Mouse (Mus musculus) activated CD4-positive, CD25-positive, alpha-beta regulatory T cell, adult 4 months (primary cell): ENCODE results near the gene Nfia. TPM values are rescaled to one million over a fixed set of nuclear protein-coding genes. Genes with fewer than 3 reads are reported as not detected.

Experiments used
- ATAC-seq: one replicate; pipeline ENCODE4 v1.8.0; 2017
- polyA plus RNA-seq, 2 experiments: library from polyadenylated mRNA; unstranded; fragments of 100-300 nt; shearing (Covaris generic); gene quantifications; one replicate each; pipeline ENCODE4 v1.2.1; 2017

Nfia gene
- polyA plus RNA-seq, 2 experiments from 2014 or later: 7.3 to 12.6 TPM

DNA sequence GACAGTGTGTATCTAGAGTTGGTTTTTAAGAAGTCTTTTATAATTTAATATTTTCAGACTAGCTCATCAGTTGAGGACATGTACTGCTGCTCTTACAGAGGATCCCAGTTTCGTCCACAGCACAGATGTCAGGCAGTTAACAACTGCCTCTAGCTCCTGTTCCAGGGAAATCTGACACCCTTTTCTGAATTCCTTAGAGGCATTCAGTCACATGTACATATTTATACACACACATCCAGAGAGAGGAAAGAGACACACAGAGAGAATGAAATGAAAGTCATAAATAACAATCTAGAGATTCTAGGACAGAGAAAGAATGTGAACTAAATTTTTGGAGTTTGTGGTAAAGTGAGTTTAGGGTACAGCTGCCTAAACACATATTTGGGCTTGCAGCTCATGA, 308.1 kb downstream of the Nfia start:
- no peak for ATAC-seq

DNA sequence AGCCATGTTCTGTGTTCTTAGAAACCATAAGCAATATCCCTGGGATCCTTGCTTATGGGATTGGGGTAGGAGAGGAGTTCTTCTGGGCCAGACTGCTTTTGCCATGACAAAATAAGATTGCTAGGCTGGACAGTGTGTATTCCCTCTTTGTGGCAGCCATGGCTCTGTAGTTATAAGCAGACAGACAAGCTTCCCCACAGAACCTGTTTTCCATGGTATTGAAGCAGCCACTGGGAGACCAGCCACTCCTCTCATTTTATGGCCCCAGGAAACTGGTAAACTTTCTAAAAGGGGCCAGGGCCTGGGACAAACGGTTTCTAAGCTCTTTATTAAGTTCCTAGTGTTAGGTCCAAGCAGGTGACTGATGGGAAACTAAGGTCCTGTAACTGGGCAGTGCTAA, 309.4 kb downstream of the Nfia start:
- no peak for ATAC-seq

DNA sequence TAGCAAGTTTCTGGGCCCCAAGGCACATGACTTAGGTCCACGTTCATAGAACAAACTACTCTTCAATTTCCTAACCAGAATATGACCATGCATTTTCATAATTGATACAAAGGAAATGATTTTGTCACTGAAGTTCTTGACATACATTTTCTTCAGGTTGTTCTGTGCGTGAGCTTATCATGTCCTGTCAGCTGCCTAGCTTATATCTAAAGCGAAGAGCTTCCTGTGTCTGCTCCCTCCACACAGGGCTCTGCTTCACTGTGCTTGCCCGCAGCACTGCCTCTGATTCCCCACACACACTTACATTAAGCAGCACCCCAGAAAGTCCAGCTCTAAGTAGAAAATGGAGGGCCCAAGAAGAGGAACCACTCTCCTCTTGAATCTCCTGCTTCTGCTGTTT, 310.0 kb downstream of the Nfia start:
- no peak for ATAC-seq

DNA sequence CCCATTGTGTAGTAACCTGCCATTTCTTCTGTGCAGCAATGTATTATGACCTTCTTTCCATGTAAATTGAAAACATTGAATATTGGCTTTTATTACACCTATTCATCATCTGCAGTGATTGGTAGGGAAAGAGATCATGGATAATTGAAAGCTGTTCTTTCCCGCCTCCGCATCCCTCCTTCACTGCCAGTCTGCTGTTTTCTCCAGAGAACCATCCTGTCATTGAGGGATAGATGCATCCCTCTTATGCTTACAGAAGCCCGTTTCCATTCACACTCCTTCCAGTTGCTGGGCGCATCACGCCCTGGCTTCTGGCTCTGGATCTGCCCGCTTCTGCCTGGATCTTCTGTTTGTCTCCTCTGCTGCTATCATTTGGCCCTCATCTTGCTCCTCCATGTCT, 312.5 kb downstream of the Nfia start:
- no peak for ATAC-seq

DNA sequence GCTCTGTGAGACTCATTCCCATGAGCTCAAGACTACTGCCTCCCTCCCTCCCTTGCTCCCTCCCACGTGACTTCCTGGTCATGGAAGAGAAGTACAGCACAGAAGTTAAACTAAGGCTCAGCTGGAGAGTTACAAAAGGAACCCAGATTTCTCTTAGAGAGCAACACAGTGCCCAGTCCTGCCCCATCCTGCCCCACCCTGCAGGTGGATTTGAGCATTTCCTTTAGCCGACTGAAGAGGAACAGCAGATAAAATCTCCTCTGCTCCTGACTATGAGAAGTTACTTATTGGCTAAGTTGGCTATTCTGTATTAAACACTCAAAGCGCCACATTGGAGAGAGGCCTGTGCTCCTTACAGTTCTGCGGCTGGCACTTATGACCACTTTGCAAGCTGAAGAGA, 314.4 kb downstream of the Nfia start:
- no peak for ATAC-seq

GRCm38 (mm10) chr4:98089985-98090384, 317.5 kb downstream of the Nfia start:
- ATAC-seq: no peak

DNA sequence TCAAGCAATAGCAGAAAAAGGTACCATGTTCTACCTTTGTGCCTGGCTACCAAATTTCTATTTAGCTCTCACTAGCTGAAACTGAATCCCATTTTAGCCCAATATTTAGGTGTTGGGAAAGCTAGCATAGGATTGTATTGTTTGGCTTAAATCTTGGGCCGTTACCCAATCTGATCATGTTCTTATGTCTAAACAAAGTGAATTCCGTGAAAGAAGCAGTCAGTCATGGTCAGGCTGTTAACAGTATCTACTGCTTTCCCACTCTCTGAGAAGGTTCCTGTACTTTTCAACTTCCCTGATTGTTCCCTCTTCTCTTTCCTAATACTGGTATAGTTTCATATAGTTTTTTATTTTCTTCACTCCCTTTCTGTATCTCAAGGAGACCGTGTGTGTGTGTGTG, 318.1 kb downstream of the Nfia start:
- ATAC-seq: no peak

GRCm38 (mm10) chr4:98091368-98091827, 318.9 kb downstream of the Nfia start:
- ATAC-seq: no peak

GRCm38 (mm10) chr4:98091901-98092472, 319.5 kb downstream of the Nfia start:
- ATAC-seq: no peak

GRCm38 (mm10) chr4:98094112-98094805, 321.7 kb downstream of the Nfia start:
- no peak for ATAC-seq

DNA sequence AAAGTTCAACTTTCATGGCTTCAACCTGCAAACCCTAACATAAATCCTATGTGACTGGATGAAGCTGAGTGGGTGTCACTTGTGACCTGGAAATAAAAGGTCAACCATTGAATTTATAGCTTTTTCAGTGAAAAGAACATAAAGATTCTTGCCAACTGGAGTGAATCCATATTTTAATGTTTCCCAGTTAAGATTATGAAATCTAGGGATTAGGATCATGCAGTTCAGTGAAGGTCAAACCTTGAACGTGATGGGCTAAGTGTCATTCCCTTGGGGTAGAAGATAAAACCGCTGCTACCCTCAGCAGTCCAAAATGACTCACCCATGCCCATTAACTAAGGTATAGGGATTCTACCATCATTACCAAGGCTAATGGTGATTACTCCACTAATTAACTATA, 322.5 kb downstream of the Nfia start:
- no peak for ATAC-seq

DNA sequence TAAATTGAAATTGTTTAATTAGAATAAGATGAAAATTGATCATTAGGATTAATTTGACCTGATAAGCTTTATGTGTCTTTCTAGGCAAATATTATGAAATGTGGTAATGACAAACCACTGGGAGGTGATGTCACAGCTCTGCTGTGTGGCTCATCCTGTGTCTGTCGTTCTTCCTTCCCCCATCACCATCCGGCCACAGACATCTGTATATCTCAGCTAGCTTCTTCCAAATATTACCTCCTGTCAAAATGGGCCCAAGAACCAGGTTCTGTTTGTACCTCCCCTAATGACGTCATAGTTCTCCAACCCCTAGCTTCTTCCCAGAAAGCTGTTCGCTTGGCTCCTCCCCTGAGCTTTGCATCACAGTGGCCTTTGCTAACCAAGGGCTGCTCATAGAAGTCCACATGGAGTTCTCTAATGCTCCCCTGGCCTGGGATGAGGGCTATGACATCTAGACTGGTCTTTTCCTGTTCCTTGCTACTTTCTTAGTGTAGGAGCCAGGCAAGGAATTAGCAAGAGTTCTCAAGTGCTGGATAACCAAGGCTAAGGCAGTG, 324.6 kb downstream of the Nfia start:
- ATAC-seq: peak; percentile 69

DNA sequence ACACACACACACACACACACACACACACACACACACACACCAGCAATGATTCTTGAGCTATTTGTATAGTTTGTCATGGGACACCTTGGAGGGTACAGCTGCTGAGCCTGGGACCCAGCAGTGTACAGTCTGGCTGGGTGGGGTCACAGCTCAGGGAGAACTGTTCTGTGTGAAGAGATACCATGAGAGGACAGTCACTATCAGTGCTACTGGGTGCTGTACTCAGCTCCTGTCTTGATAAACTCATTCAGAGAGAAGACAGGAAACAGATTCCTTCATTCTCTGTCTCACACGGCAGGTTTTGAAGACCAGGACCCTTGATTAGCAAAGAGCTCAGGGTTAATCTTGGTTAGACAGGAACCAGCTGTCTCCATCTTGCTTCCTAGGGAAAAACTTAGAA, 326.1 kb downstream of the Nfia start:
- no peak for ATAC-seq

GRCm38 (mm10) chr4:98099433-98099832, 326.9 kb downstream of the Nfia start:
- ATAC-seq: no peak

DNA sequence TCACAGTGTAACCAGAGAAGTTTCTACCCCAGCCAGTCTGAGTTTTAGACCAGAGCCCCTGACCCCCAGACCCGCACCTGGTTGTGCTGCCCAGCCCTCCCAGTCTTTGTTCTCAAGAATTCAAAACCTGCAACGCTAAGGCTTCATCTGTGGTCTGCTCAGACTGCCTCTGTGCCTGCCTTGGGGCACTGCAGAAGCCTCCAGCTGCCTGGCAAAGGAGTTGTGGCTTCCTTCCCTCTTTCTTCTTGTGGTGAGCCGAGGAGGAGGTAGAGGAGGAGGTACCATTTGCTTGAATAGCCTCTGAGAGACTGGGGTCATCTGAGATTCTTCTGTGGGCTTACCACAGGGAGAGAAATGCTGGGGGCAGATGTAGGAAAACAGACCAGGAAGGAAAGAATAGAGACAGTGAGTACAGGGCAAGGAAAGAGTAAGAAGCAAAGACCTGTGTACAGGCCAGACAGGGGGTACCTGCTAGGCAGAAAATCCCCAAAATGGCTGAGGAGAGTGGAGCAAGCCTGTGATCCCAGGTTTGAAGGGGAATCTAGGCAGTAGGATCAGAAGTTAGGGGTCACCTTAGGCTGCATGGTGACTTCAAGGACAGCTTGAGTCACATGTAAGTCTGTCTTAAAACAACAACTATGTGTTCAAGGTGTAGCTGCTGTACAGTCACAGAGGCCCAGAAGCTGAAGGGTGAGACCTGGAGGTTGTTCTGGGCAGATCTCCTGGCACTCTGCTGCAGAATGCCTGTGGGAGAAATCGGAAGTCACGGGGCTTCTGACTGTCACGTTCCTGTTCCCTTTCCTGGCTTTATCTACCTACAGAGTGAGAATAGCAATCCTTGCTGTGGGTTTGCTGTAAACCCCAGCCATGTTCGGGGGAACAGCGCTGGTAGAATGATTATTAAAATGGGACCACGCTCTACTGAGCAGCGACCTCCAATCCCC, 328.9 kb downstream of the Nfia start:
- ATAC-seq: no peak

- no peak for ATAC-seq
Observed at GRCm38 (mm10) chr4:98102625-98103336, 330.2 kb downstream of the Nfia start.

- ATAC-seq: no peak
Observed at GRCm38 (mm10) chr4:98103337-98103666, 330.8 kb downstream of the Nfia start.

GRCm38 (mm10) chr4:98104161-98104560, 331.6 kb downstream of the Nfia start:
- ATAC-seq: no peak

- ATAC-seq: no peak
Observed at GRCm38 (mm10) chr4:98104911-98105702, 332.6 kb downstream of the Nfia start.

DNA sequence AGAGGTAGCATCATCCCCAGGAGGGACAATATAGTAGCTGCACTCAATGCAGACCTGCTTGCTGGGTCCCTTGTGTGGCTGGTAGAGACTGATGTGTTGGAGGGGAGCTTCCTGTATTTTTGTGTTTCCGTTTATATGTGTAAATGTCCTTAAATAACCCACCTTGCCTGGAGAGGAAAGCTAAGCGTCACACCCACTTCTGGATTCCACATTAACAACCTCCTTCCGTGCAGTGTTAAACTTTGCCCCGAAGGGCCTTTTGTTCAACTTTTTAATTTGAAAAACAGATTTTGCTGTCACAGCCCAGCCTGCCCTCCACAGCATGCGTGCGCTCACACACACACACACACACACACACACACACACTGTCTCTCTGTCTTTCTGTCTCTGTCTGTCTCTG, 333.4 kb downstream of the Nfia start:
- no peak for ATAC-seq

DNA sequence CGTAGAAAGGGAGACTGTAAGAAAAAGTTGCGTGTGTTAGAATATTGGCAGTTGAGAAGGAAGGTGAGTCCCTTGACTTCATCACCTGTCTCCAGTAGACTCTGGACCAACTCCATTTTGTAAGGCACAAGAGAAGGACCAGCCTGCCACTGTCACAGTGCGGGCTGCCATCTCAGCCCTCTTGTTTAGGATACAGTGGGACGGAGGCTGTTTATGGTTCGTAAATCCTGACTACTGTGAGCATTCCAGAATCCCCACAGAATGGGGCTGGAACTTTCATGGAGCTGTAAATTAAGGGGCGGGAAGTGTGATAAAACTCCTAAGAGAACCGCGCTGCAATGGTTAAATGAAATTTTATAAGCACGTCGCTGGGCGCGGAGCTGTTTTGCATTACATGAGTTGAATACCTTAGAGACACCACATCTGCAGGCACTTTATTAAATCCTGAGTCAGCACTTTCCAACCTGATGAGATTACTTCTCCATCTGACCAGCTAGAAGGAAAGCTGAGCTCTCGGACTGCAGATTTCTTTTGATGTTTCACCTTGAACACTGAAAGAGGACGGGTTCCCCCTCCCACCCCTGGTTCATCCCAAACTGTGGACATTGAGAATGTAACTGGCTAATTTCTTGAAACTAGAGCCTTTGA, 334.0 kb downstream of the Nfia start:
- no peak for ATAC-seq
